Mouse (Mus musculus): ENCODE data around the gene Lrrc36.

GRCm38 (mm10) chr8:105451903-105452603, 38.7 kb downstream of the Lrrc36 start:
- TF ChIP-seq GATA1 (IDR thresholded peaks at IDR 0.05; ENCODE audit: borderline replicate concordance, low read length): no peak
- no peak for TF ChIP-seq FLI1 (IDR thresholded peaks at IDR 0.05; ENCODE audit: low read length)
